In genomic region chr7:34917998-34918397, GRCm38 (mm10) we compare ENCODE assay signal across 1 mouse cellular context.
TF ChIP-seq lines count a peak whose summit lies in the region.

No protein-coding gene starts in this region.

TF ChIP-seq in MEL, 35 proteins besides CTCF, POLR2A, EP300 and RAD21 (continued from another document):
- TF ChIP-seq UBTF (IDR thresholded peaks at IDR 0.05; ENCODE audit: borderline replicate concordance, insufficient read depth, low read depth, low read length) (no peak), ZNF384 (IDR thresholded peaks at IDR 0.05; ENCODE audit: low read depth, low read length) (no peak)
